Mouse (Mus musculus): Measurements from ENCODE around the gene Txlna.

Txlna gene

GRCm38 (mm10) chr4:129588865-129589264 lies 52.0 kb downstream of the Txlna start:
- no peak for DNase-seq (ENCODE audit: low read depth, low spot score)

GRCm38 (mm10) chr4:129586943-129587342 lies 53.9 kb downstream of the Txlna start:
- no peak for DNase-seq (ENCODE audit: low read depth, low spot score)

GRCm38 (mm10) chr4:129585773-129586172 lies 55.1 kb downstream of the Txlna start:
- no peak for DNase-seq (ENCODE audit: low read depth, low spot score)

- peak; percentile 61 for DNase-seq (ENCODE audit: low read depth, low spot score)
Observed at GRCm38 (mm10) chr4:129584884-129585608, 55.8 kb downstream of the Txlna start.

GRCm38 (mm10) chr4:129584370-129584769 lies 56.5 kb downstream of the Txlna start:
- no peak for DNase-seq (ENCODE audit: low read depth, low spot score)

- DNase-seq (ENCODE audit: low read depth, low spot score) = no peak
Observed at GRCm38 (mm10) chr4:129582251-129582650, 58.6 kb downstream of the Txlna start.

- no peak for DNase-seq (ENCODE audit: low read depth, low spot score)
Observed at GRCm38 (mm10) chr4:129580347-129580746, 60.5 kb downstream of the Txlna start.

- DNase-seq (ENCODE audit: low read depth, low spot score) = no peak
Observed at GRCm38 (mm10) chr4:129578466-129578865, 62.4 kb downstream of the Txlna start, which contains the start of gene Fam167b. Fam167b (minus strand) TSS chr4:129578549.

GRCm38 (mm10) chr4:129577688-129578087 lies 63.2 kb downstream of the Txlna start:
- no peak for DNase-seq (ENCODE audit: low read depth, low spot score)

GRCm38 (mm10) chr4:129576863-129577491 lies 63.9 kb downstream of the Txlna start:
- no peak for DNase-seq (ENCODE audit: low read depth, low spot score)

Data from embryo, embryonic 11.5 days (tissue).